Mouse (Mus musculus) bone marrow macrophage, adult 2 months (primary cell): ENCODE measurements around the gene H2afj. TPM values are rescaled to one million over a fixed set of nuclear protein-coding genes. Genes with fewer than 3 reads are reported as not detected.

Experiments
- H3K27ac ChIP-seq: 2 replicates; pipeline ENCODE4 v1.5.1; 2012; ENCODE audit warnings: low read depth, low read length; ENCODE audit not compliant: insufficient read depth
- H3K4me1 ChIP-seq: 2 replicates; pipeline ENCODE4 v1.6.1; 2012; ENCODE audit warnings: low read length; ENCODE audit not compliant: control insufficient read depth, insufficient read depth
- H3K4me3 ChIP-seq: 2 replicates; pipeline ENCODE4 v1.5.1; 2012; ENCODE audit warnings: mild to moderate bottlenecking, low read length, moderate library complexity; ENCODE audit not compliant: insufficient read depth
- CTCF ChIP-seq: IDR thresholded peaks from 2 replicates; pipeline ENCODE4 v1.5.1; 2012; ENCODE audit warnings: low read depth, mild to moderate bottlenecking, low read length, moderate library complexity
- POLR2A ChIP-seq: IDR thresholded peaks from 2 replicates; pipeline ENCODE4 v1.6.1; 2012; ENCODE audit warnings: mild to moderate bottlenecking, low read depth, low read length, borderline replicate concordance
- polyA plus RNA-seq: library from polyadenylated mRNA; stranded (reverse); fragments of >200 nt; gene quantifications from 2 replicates; pipeline ENCODE4 v1.2.4, GENCODE M21; 2012; ENCODE audit not compliant: missing spikeins, insufficient read depth, insufficient read length

The H2afj gene
- 58.1 and 78.1 TPM in 2 replicates for polyA plus RNA-seq

DNA sequence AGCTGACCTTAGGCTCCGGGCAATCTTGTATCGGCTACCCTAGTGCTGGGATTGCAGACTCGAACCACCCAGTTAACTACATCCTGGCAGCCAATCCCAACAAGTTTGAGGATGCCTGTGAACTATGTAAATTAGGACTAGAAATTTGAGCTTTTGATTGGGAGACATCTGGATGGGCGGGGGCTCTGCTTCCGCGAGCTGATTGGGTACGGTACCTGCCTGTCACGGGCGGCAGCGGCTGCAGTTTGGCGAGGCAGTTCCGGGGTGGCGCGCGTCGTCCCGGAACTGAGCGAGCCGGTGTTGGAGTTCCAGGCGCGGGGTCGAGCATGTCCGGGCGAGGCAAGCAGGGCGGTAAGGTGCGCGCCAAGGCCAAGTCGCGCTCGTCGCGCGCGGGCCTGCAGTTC, at the start of gene H2afj:
Gene H2afj, plus strand, starts transcription at position 231 of the 404 bp plus-strand sequence.
- H3K4me1 ChIP-seq, result peaks cover 24% of the 10 kb centered on the region

DNA sequence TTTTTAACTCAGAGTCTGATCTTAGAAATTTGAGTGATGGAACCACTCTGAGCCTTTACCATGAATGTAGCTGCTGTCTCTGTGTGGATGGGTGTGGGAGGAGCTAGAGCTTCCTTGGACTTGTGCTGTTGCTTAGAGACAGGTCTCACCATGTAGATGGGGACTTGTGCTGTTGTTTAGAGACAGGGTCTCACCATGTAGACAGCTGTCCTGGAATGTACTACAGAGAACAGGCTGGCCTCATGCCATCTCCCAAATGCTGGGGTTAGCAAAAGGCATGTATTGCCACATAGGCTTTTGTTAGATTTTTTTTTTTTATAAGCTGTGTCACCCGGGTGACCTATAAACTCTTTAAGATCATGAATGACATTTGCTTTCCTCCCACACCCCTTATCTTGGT, 44.1 kb upstream of the H2afj start:
- no peaks in the 10 kb centered on the region for H3K4me1 ChIP-seq

More for the DNA sequence above, at the start of gene H2afj:
- Histone ChIP-seq H3K4me3 (peak within 1 kb of the TSS; percentile 94), H3K27ac (peak within 1 kb of the TSS; percentile 93)
- TF ChIP-seq POLR2A, result no peak

DNA sequence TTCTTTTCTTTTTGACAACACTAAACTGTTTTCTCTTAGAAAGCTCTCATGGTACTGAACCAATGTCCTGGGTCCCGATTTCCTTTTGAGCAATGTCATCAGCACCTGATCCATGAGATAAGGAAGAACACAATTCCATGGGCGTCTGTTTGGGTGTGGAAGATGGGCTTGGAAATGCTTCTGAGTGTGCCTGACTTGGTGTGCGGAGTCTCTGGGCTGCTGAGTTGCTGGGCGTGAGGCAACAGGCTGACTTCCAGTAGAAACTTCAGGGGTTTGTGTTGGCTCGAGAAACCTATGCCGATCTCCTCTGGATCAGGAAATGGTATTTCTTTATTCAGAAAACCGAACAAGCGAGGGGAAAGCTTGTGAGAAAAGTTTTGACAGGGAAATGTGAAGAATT, 38.9 kb upstream of the H2afj start:
- H3K27ac ChIP-seq, result no peak overlapping the region
- TF ChIP-seq CTCF (no peak), POLR2A (no peak)
- H3K4me3 ChIP-seq, result no peak overlapping the region
- H3K4me1 ChIP-seq, result no peaks in the 10 kb centered on the region

More for the DNA sequence above, 44.1 kb upstream of the H2afj start:
- Histone ChIP-seq H3K27ac (no peak overlapping the region), H3K4me3 (no peak overlapping the region)
- no peak for TF ChIP-seq POLR2A
- no peak for TF ChIP-seq CTCF

DNA sequence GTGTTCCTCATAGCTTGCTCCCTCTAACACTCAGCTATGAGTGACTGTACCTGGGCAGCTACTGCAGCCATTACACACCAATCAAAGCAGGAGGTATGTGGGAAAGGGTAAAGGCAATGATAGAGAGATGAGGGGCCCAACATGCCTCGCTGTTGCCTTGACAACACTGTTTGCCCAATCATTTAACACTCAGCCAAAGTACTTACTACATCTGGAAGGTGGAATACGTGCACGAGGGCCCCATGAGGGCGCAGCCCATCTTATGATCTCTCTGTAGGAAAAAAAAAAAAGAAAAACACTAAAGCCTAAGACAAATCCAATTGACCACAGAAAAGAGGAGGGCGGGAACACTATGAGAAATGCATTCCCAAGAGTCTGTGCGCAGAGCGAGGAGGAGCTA, 38.2 kb upstream of the H2afj start:
- no peak overlapping the region for H3K4me3 ChIP-seq
- TF ChIP-seq POLR2A, result no peak
- no peaks in the 10 kb centered on the region for H3K4me1 ChIP-seq
- H3K27ac ChIP-seq, result no peak overlapping the region

DNA sequence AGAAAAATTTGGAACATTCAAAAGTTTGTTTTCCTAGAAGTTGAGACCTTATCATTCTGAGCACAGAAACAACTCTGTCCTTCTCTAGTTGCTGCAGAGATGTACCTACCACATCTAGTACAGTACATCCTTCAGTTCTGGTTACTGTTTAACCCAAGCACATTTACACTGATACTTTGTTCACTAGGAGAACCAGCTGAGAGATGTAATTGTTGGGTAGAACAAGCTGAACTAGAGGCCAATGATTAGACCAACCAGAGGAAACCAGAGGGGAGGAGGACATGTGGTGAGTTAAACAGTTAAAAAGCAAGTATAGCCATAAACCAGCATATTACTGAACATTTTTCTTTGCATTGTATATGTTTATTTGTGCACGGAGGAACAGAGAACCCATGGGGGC, 31.7 kb upstream of the H2afj start:
- Histone ChIP-seq H3K4me3 (no peak overlapping the region), H3K4me1 (no peaks in the 10 kb centered on the region), H3K27ac (no peak overlapping the region)

DNA sequence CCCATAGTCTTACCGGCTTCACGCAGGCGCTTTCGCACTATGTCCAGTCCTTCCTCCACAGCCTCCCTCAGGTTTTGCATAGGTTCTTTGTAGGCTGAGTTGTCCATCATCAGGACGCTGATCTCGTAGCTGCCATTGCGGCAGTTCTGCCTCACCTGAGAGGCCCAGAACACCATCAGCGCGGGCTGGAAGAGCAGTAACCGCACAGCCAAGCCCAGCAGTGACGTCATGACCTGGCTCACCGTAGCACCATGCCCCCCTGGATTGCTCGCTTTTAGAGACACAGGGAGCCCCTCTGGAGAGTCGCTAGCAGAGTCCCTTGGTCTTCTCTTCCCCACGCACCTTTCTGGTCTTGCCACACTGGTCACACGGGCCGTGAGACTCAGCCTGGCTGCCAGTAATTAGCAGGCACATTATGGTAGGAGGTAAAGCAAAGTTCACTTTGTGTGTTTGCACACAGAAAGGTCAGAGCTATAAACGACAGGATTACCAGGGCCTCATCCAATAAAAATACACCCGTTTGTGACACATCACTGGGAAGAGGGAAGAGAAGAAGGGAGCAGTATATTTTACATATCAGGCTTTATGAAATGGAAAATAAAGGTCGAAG, 26.6 kb upstream of the H2afj start, which contains the start of gene Gucy2c:
Gene Gucy2c, minus strand, starts transcription at position 389 of the 610 bp plus-strand sequence.
- Histone ChIP-seq H3K4me1 (no peaks in the 10 kb centered on the region), H3K4me3 (no peak within 1 kb of the TSS), H3K27ac (no peak within 1 kb of the TSS)
- TF ChIP-seq CTCF (no peak), POLR2A (no peak)

More for the DNA sequence above, 31.7 kb upstream of the H2afj start:
- TF ChIP-seq CTCF (no peak), POLR2A (no peak)

DNA sequence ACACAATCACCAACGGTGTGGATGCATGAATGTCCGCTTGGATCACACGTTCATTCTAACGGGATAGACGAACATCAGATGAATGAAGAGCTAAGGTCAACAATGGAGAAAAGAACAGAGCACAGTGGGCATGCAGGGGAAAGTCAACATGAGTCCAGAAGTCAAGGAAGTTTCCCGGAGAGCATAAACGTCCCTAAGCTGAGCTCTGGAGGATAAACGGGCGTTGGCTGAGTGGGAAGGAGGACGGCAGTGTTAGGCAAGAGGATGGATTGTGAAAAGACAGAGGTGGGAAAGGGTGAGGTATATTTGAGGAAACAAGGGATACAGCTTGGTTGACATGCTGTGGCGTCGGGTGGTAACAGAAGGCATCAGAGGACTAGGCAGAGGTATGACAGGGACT, 25.9 kb upstream of the H2afj start:
- Histone ChIP-seq H3K4me3 (no peak overlapping the region), H3K27ac (no peak overlapping the region), H3K4me1 (no peaks in the 10 kb centered on the region)
- TF ChIP-seq CTCF (no peak), POLR2A (no peak)

DNA sequence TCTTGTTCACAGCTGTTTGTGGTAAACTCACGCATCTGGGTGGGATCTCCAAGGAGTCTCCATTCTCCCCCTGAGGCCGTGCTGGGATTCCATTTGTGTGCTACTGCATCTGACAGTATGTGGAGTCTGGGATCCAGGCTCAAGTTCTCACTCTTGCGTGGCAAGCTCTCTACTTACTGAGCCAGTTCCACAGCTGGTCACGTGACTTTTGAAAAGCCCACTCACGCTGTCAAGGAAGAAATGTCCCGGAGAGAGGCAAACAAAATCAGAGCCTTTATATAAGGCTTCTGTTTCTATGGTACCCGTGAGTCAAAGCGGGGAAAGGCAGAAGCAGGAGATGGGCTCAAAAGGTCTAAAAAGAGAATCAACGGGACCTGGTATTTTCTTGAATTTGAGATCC, 25.3 kb upstream of the H2afj start:
- Histone ChIP-seq H3K4me3 (no peak overlapping the region), H3K4me1 (no peaks in the 10 kb centered on the region), H3K27ac (no peak overlapping the region)
- TF ChIP-seq CTCF (no peak), POLR2A (no peak)

DNA sequence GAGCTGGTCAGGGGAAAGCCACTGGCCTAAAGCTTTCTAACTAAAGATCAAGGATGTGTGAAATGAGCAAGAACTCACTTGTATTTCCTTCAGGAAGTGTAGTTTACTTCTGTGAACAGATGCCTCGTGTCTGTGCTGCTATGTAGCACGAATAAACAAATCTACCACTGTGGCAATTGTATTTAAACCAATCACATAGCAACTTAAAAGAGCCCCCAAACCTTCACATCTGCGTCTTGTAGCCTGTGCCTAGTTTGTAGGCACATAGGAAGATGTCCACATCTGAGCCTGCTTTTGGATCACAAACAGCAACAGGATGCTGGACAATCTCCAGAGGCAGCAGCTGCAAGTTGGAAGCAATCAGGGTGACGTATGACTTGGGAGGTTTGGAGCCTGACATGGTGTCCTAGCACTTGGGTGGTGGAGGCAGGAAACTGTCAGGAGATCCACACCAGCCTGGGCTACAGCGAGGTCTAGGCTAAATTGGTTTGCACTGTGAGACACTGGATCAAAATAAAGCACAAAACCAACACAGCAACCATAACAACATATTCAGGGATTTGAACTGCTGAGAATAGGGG, 18.6 kb upstream of the H2afj start:
- Histone ChIP-seq H3K4me3 (no peak overlapping the region), H3K27ac (no peak overlapping the region), H3K4me1 (peaks cover 6% of the 10 kb centered on the region; the same call in 1 of the 2 replicates)
- TF ChIP-seq POLR2A, result no peak
- TF ChIP-seq CTCF, result no peak

DNA sequence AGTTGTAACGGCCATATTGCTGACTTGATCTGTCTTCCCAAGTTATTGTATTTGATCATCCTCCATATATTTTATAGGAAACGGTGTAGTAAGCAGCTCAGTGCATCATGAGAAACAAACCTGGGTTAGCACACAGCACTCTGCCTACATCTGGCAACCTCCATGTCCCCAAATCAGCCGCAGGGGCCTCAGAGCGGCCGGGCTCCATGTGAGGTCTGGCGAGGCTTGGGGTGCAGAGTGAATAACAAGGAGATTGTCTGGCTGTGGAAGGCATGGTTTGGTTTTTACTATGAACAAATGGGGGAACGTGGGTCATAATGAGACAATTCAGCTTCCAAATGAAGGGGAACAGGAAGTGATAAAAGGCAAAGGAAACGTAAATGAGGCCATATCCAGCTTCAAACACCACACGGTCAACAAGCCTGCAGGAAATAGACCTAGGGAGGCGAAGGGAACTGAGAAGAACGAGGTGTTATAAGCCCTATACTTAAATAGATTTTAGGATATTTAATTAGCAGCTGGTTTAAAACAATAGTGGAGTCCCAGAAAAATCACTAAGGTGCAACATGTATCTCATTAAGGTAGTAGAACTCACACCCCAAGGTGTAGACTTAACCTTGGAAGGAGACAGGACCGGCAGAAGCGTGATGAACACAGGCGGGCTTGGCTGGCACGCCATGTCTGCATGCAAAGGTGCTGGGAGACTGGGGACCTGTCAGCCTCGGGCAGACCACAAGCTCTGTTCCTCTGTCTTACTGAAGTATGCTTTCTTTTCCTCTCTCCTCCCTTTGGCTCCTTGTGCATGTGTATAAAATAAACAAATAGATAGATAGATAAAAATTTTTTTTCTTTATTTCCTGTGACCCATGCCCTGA, 14.9 kb upstream of the H2afj start:
- TF ChIP-seq POLR2A, result no peak
- no peak for TF ChIP-seq CTCF
- no peak overlapping the region for H3K27ac ChIP-seq
- H3K4me3 ChIP-seq, result no peak overlapping the region
- peaks cover 6% of the 10 kb centered on the region; the same call in 1 of the 2 replicates for H3K4me1 ChIP-seq
